Comparison of ENCODE assay signal across 12 mouse cellular contexts in genomic region chr13:71960846-71961735, GRCm38 (mm10). TPM values are rescaled to one million over a fixed set of nuclear protein-coding genes. Genes with fewer than 3 reads are reported as not detected.
A peak's percentile ranks its signal among the peaks of the same experiment; 100 is the strongest.
DNase-seq lines count a peak whose midpoint lies in the region; ATAC-seq and TF ChIP-seq lines count a peak whose summit lies in the region.
"Had no signal": no experiment of that assay in that cellular context is flagged by ENCODE, and none has a peak within 500 bp of the region (broad histone marks: within the 10 kb centered on the region; RNA-seq: fewer than 3 reads in every experiment).

No protein-coding gene starts in this region.

- TF ChIP-seq EP300 in heart, postnatal 0 days (IDR thresholded peaks at IDR 0.05; ENCODE audit: low read depth) = no peak

- no peak for TF ChIP-seq CTCF in heart, postnatal 0 days (IDR thresholded peaks at IDR 0.05; ENCODE audit: low read depth)

- H3K4me2 ChIP-seq in heart, postnatal 0 days (ENCODE audit: low read depth, low read length) = peak overlapping the region; percentile 69
- peak overlapping the region; percentile 44; the same call in 1 of the 2 replicates for H3K4me2 ChIP-seq in embryonic facial prominence, embryonic 15.5 days (replicated peaks)
- peak overlapping the region; percentile 75 for H3K4me2 ChIP-seq in midbrain, embryonic 13.5 days (replicated peaks)
- H3K4me2 ChIP-seq in forebrain, embryonic 14.5 days (ENCODE audit: low read length) = no peak overlapping the region

- peak overlapping the region; percentile 68 for H3K4me3 ChIP-seq in heart, postnatal 0 days (ENCODE audit: low read depth, low read length)
- peak overlapping the region; percentile 52 for H3K4me3 ChIP-seq in embryonic facial prominence, embryonic 15.5 days (replicated peaks)
- H3K4me3 ChIP-seq in midbrain, embryonic 13.5 days (replicated peaks) = peak overlapping the region; percentile 82
- H3K4me3 ChIP-seq in forebrain, embryonic 14.5 days (ENCODE audit: low read depth, low read length) = no peak overlapping the region; the same call in 1 of the 2 replicates

- H3K27ac ChIP-seq in heart, postnatal 0 days (ENCODE audit: low read depth) = no peak overlapping the region
- no peak overlapping the region for H3K27ac ChIP-seq in embryonic facial prominence, embryonic 15.5 days (replicated peaks)
- H3K27ac ChIP-seq in midbrain, embryonic 13.5 days = peak overlapping the region; percentile 85
- H3K27ac ChIP-seq in forebrain, embryonic 14.5 days (ENCODE audit: low read depth, low read length) = no peak overlapping the region
- H3K27ac ChIP-seq: gastrocnemius, adult 2 months had no signal

- peaks cover 99% of the 10 kb centered on the region for H3K27me3 ChIP-seq in heart, postnatal 0 days (ENCODE audit: control insufficient read depth, insufficient read depth, low read length)
- peaks cover 94% of the 10 kb centered on the region for H3K27me3 ChIP-seq in embryonic facial prominence, embryonic 15.5 days
- H3K27me3 ChIP-seq in midbrain, embryonic 13.5 days = peaks cover 52% of the 10 kb centered on the region
- peaks cover 91% of the 10 kb centered on the region for H3K27me3 ChIP-seq in forebrain, embryonic 14.5 days (replicated peaks; ENCODE audit: control insufficient read depth, insufficient read depth, low read length)

- H3K9ac ChIP-seq in heart, postnatal 0 days (replicated peaks; ENCODE audit: low read depth, low read length) = peak overlapping the region; percentile 26; the same call in 1 of the 2 replicates
- H3K9ac ChIP-seq in embryonic facial prominence, embryonic 15.5 days = no peak overlapping the region
- peak overlapping the region; percentile 98 for H3K9ac ChIP-seq in midbrain, embryonic 13.5 days (replicated peaks)
- no peak overlapping the region for H3K9ac ChIP-seq in forebrain, embryonic 14.5 days (ENCODE audit: low read length)

- H3K36me3 ChIP-seq in heart, postnatal 0 days (replicated peaks; ENCODE audit: control insufficient read depth, insufficient read depth, low read length) = no peaks in the 10 kb centered on the region
- H3K36me3 ChIP-seq in embryonic facial prominence, embryonic 15.5 days = no peaks in the 10 kb centered on the region
- peaks cover 9% of the 10 kb centered on the region for H3K36me3 ChIP-seq in midbrain, embryonic 13.5 days
- no peaks in the 10 kb centered on the region for H3K36me3 ChIP-seq in forebrain, embryonic 14.5 days (ENCODE audit: control insufficient read depth, insufficient read depth, low read length)

- H3K9me3 ChIP-seq in heart, postnatal 0 days (replicated peaks; ENCODE audit: control insufficient read depth, low read length) = no peaks in the 10 kb centered on the region
- H3K9me3 ChIP-seq in embryonic facial prominence, embryonic 15.5 days (replicated peaks) = no peaks in the 10 kb centered on the region
- H3K9me3 ChIP-seq in midbrain, embryonic 13.5 days = no peaks in the 10 kb centered on the region
- no peaks in the 10 kb centered on the region for H3K9me3 ChIP-seq in forebrain, embryonic 14.5 days (replicated peaks; ENCODE audit: control insufficient read depth, low read length)

- ATAC-seq in heart, postnatal 0 days (ENCODE audit: insufficient read depth, low read depth) = no peak
- ATAC-seq in embryonic facial prominence, embryonic 15.5 days (ENCODE audit: insufficient number of reproducible peaks, low FRiP score, low TSS enrichment, low read depth) = no peak
- ATAC-seq in midbrain, embryonic 13.5 days = no peak
- no peak for ATAC-seq in forebrain, embryonic 14.5 days

- H3K4me1 ChIP-seq in heart, postnatal 0 days (ENCODE audit: control insufficient read depth, insufficient read depth) = 0 out of 2 replicates have a peak, but pooled peaks cover 2% of the 10 kb centered on the region
- H3K4me1 ChIP-seq in embryonic facial prominence, embryonic 15.5 days = peaks cover 58% of the 10 kb centered on the region
- H3K4me1 ChIP-seq in midbrain, embryonic 13.5 days (replicated peaks) = peaks cover 67% of the 10 kb centered on the region
- peaks cover 2% of the 10 kb centered on the region; the same call in 1 of the 2 replicates for H3K4me1 ChIP-seq in forebrain, embryonic 14.5 days (ENCODE audit: control insufficient read depth, insufficient read depth, low read length)

- 28% methylated on average over 9 of the region's 9 CpGs for WGBS in heart, postnatal 0 days
- WGBS in embryonic facial prominence, embryonic 15.5 days = 15% methylated on average over 9 of the region's 9 CpGs
- 6% methylated on average over 9 of the region's 9 CpGs for WGBS in midbrain, embryonic 13.5 days
- 2% methylated on average over 9 of the region's 9 CpGs for WGBS in forebrain, embryonic 14.5 days

- DNase-seq in heart, postnatal 0 days (ENCODE audit: low spot score) = no peak
- no peak for DNase-seq in heart, postnatal 36 days
- peak; percentile 21 for DNase-seq in adipocyte (ENCODE audit: low spot score)
- no peak for DNase-seq in adrenal gland, postnatal 25 days
- DNase-seq in layer of hippocampus, postnatal 36 days = no peak
- DNase-seq in forebrain, embryonic 14.5 days (ENCODE audit: low spot score) = no peak
- DNase-seq: adrenal gland, postnatal 10 days; kidney, adult 11 months had no signal

- intact Hi-C loops in heart, postnatal 36 days (cut with DNase I) = no loop called here

RNA-seq across cellular contexts. Expression of gene Irx1, which starts 2.4 kb away (rescaled TPM):
- total RNA-seq in heart, postnatal 0 days (2014; rRNA removed; ENCODE audit: low replicate concordance) = 21.4 and 26.1 TPM in 2 replicates
- 1.4 and 1.5 TPM in 2 replicates for polyA plus RNA-seq in heart, postnatal 0 days (2015; fragmentation: Nextera tagmentation; extraction: Ambion mirVana)
- 1 to 10 TPM; 5.0 to 8.9 TPM for total RNA-seq in heart, postnatal 36 days (2021)
- polyA plus RNA-seq in embryonic facial prominence, embryonic 15.5 days (2015; fragmentation: Nextera tagmentation; extraction: Ambion mirVana) = 8.0 and 8.4 TPM in 2 replicates
- 7.6 and 13.7 TPM in 2 replicates for polyA plus RNA-seq in midbrain, embryonic 13.5 days (2015; fragmentation: Nextera tagmentation; extraction: Ambion mirVana)
- not detected in 2 replicates for total RNA-seq in adrenal gland, postnatal 25 days (2021)
- total RNA-seq in layer of hippocampus, postnatal 36 days (2021) = under 1 TPM in 1 of 2 experiments, not detected in 1; 0.20 TPM
- polyA plus RNA-seq in forebrain, embryonic 14.5 days (2014; fragmentation: Nextera tagmentation; extraction: Ambion mirVana) = 0.32 and 0.62 TPM in 2 replicates
- total RNA-seq: gastrocnemius, adult 2 months had no signal
- polyA plus RNA-seq: spleen, adult 2 months had no signal

Comparison
In these comparisons a context has a peak if more than half of its experiments do, and no peak if none do; other contexts are left out.
1. H3K9ac ChIP-seq: peak in heart, postnatal 0 days (single experiment) and midbrain, embryonic 13.5 days (single experiment); none in embryonic facial prominence, embryonic 15.5 days (single experiment) and forebrain, embryonic 14.5 days (single experiment).